Mouse (Mus musculus) layer of hippocampus, adult 18-20 months (tissue): ENCODE measurements at regions not wholly inside any gene's neighbourhood (a gene's known extent, or its start where the extent isn't known, plus 50 kb on each side); places are given as distances from the start of the nearest gene placed in this dataset.
A peak's percentile ranks its signal among the peaks of the same experiment; 100 is the strongest.

Experiments
- DNase-seq, 2 experiments: peaks; one replicate each; pipeline ENCODE4 v3.0.0; 2022; ENCODE audit warnings: low spot score in 2 of 2

- DNase-seq = no peak
Measured at GRCm38 (mm10) chr2:137608506-137608905, 492.1 kb upstream of the Jag1 start.

GRCm38 (mm10) chr2:137598136-137598535 lies 481.7 kb upstream of the Jag1 start:
- no peak for DNase-seq

GRCm38 (mm10) chr2:137594509-137594908 lies 478.1 kb upstream of the Jag1 start:
- no peak for DNase-seq

GRCm38 (mm10) chr2:137591551-137591950 lies 475.1 kb upstream of the Jag1 start:
- no peak for DNase-seq

- no peak for DNase-seq
Measured at GRCm38 (mm10) chr2:137581491-137581890, 465.0 kb upstream of the Jag1 start.

- DNase-seq = no peak
Measured at GRCm38 (mm10) chr2:137575750-137576149, 459.3 kb upstream of the Jag1 start.

- no peak for DNase-seq
Measured at GRCm38 (mm10) chr2:137574845-137575449, 458.5 kb upstream of the Jag1 start.

GRCm38 (mm10) chr2:137571146-137571545 lies 454.7 kb upstream of the Jag1 start:
- DNase-seq = no peak

GRCm38 (mm10) chr2:137566619-137567018 lies 450.2 kb upstream of the Jag1 start:
- DNase-seq = no peak

- DNase-seq = no peak
Measured at GRCm38 (mm10) chr2:137564064-137564624, 447.7 kb upstream of the Jag1 start.

- DNase-seq = peak in 1 of 2 experiments; percentile 6
Measured at GRCm38 (mm10) chr2:137560366-137560765, 443.9 kb upstream of the Jag1 start.

GRCm38 (mm10) chr2:137553871-137554270 lies 437.4 kb upstream of the Jag1 start:
- DNase-seq = no peak

- DNase-seq = no peak
Measured at GRCm38 (mm10) chr2:137536581-137536980, 420.1 kb upstream of the Jag1 start.

- DNase-seq = no peak
Measured at GRCm38 (mm10) chr2:137516271-137516670, 399.8 kb upstream of the Jag1 start.

GRCm38 (mm10) chr2:137515043-137515442 lies 398.6 kb upstream of the Jag1 start:
- DNase-seq = no peak

GRCm38 (mm10) chr2:137513895-137514506 lies 397.6 kb upstream of the Jag1 start:
- no peak for DNase-seq

GRCm38 (mm10) chr2:137510671-137511235 lies 394.3 kb upstream of the Jag1 start:
- no peak for DNase-seq

GRCm38 (mm10) chr2:137501236-137501635 lies 384.8 kb upstream of the Jag1 start:
- no peak for DNase-seq

GRCm38 (mm10) chr2:137497616-137498015 lies 381.2 kb upstream of the Jag1 start:
- DNase-seq = no peak

GRCm38 (mm10) chr2:137493600-137493999 lies 377.2 kb upstream of the Jag1 start:
- DNase-seq = no peak

GRCm38 (mm10) chr2:137489181-137489682 lies 372.8 kb upstream of the Jag1 start:
- peak in 1 of 2 experiments; percentile 19 for DNase-seq

- DNase-seq = no peak
Measured at GRCm38 (mm10) chr2:137468769-137469168, 352.3 kb upstream of the Jag1 start.
